Mouse (Mus musculus) liver, postnatal 0 days (tissue): ENCODE data around the gene Nucks1. TPM values are rescaled to one million over a fixed set of nuclear protein-coding genes. Genes with fewer than 3 reads are reported as not detected.

ENCODE experiments used
- ATAC-seq: fragments of 200-750 bp; cut with Nextera tagmentation; 2 replicates; pipeline ENCODE4 v1.8.0; 2017; ENCODE audit warnings: mild to moderate bottlenecking, moderate library complexity
- DNase-seq: peaks from one replicate; pipeline ENCODE4 v3.0.0-alpha.2; 2016
- H3K27ac ChIP-seq: fragments of 300-500 bp; sonication (generic); 2 replicates; pipeline ENCODE4 v1.5.1; 2014; ENCODE audit warnings: antibody characterized with exemption, moderate library complexity, mild to moderate bottlenecking, low read depth
- H3K27me3 ChIP-seq: fragments of 300-500 bp; sonication (generic); 2 replicates; pipeline ENCODE4 v1.6.1; 2014; ENCODE audit warnings: low read length, control low read depth, mixed read lengths; ENCODE audit not compliant: insufficient read depth
- H3K36me3 ChIP-seq: fragments of 300-500 bp; sonication (generic); replicated peaks from 2 replicates; pipeline ENCODE4 v1.6.1; 2014; ENCODE audit warnings: mild to moderate bottlenecking, control low read depth, low read length, moderate library complexity, mixed read lengths; ENCODE audit not compliant: insufficient read depth
- H3K4me1 ChIP-seq: fragments of 300-500 bp; sonication (generic); 2 replicates; pipeline ENCODE4 v1.6.1; 2014; ENCODE audit warnings: antibody characterized with exemption, mild to moderate bottlenecking, control low read depth; ENCODE audit not compliant: insufficient read depth
- H3K4me2 ChIP-seq: fragments of 300-500 bp; sonication (generic); 2 replicates; pipeline ENCODE4 v1.6.1; 2014; ENCODE audit warnings: low read depth, mild to moderate bottlenecking, low read length, moderate library complexity, mixed read lengths
- H3K4me3 ChIP-seq: fragments of 300-500 bp; sonication (generic); 2 replicates; pipeline ENCODE4 v1.5.1; 2014; ENCODE audit warnings: low read depth, low read length
- H3K9ac ChIP-seq: fragments of 300-500 bp; sonication (generic); replicated peaks from 2 replicates; pipeline ENCODE4 v1.6.1; 2014; ENCODE audit warnings: mild to moderate bottlenecking, moderate library complexity
- H3K9me3 ChIP-seq: fragments of 300-500 bp; sonication (generic); 2 replicates; pipeline ENCODE4 v1.6.1; 2016; ENCODE audit warnings: mild to moderate bottlenecking, control low read depth, low read length, mixed read lengths
- CTCF ChIP-seq: sonication (generic); IDR thresholded peaks from 2 replicates; pipeline ENCODE4 v1.5.1; 2016; ENCODE audit warnings: antibody characterized with exemption, low read depth
- EP300 ChIP-seq: IDR thresholded peaks from 2 replicates; pipeline ENCODE4 v1.6.1; 2016; ENCODE audit warnings: antibody characterized with exemption, low read depth, mild to moderate bottlenecking
- WGBS: fragments of 180-500 bp; shearing (Covaris S2); extraction: QIAGEN DNeasy Blood & Tissue Kit; methylation state at CpG from one replicate; pipeline ENCODE4 v1.1.7; 2014; ENCODE audit not compliant: insufficient replicate concordance; 5-methylcytosine and 5-hydroxymethylcytosine counted together
- polyA plus RNA-seq: library from polyadenylated mRNA; unstranded; fragments of >200 nt; fragmentation: Nextera tagmentation; extraction: Ambion mirVana; gene quantifications from 2 replicates; pipeline ENCODE4 v1.2.1, GENCODE M21; 2015

The Nucks1 gene
- polyA plus RNA-seq, 1 experiment from 2014 or later, result 26.9 TPM

GRCm38 (mm10) chr1:131983806-131984205 is 73.5 kb downstream of the Nucks1 start:
- no peak for ATAC-seq
- H3K27me3 ChIP-seq, result no peaks in the 10 kb centered on the region
- no peak overlapping the region for H3K27ac ChIP-seq
- H3K9ac ChIP-seq, result no peak overlapping the region
- no peaks in the 10 kb centered on the region for H3K9me3 ChIP-seq
- H3K4me1 ChIP-seq, result 0 out of 2 replicates have a peak, but pooled peaks cover 2% of the 10 kb centered on the region
- no peak for DNase-seq
- WGBS, result 77% methylated on average over 2 of the region's 2 CpGs
- no peak overlapping the region for H3K4me2 ChIP-seq
- H3K4me3 ChIP-seq, result no peak overlapping the region
- no peaks in the 10 kb centered on the region for H3K36me3 ChIP-seq
- TF ChIP-seq EP300 (no peak), CTCF (no peak)

Other genes starting within 250 kb of the Nucks1 start
- 2.3 and 2.4 TPM in 2 replicates for gene Rab7b, start 221.8 kb upstream of the Nucks1 start, polyA plus RNA-seq
- not detected in 2 replicates for gene Slc26a9, start 166.5 kb upstream of the Nucks1 start, polyA plus RNA-seq
- 10.5 and 10.7 TPM in 2 replicates for gene Pm20d1, start 113.2 kb upstream of the Nucks1 start, polyA plus RNA-seq
- gene Slc41a1, start 83.0 kb upstream of the Nucks1 start, polyA plus RNA-seq, result 0.81 and 0.91 TPM in 2 replicates
- gene Rab29, start 43.3 kb upstream of the Nucks1 start, polyA plus RNA-seq, result 9.0 and 10.3 TPM in 2 replicates
- gene Slc45a3, start 52.4 kb downstream of the Nucks1 start, polyA plus RNA-seq, result 4.3 and 6.0 TPM in 2 replicates
- 10.7 and 14.6 TPM in 2 replicates for gene Elk4, start 97.1 kb downstream of the Nucks1 start, polyA plus RNA-seq
- 2.3 and 2.8 TPM in 2 replicates for gene Mfsd4a, start 157.5 kb downstream of the Nucks1 start, polyA plus RNA-seq
- gene Cdk18, start 229.2 kb downstream of the Nucks1 start, polyA plus RNA-seq, result 3.5 and 4.5 TPM in 2 replicates